Mouse (Mus musculus): ENCODE results near the gene Cxcr5. TPM values are rescaled to one million over a fixed set of nuclear protein-coding genes. Genes with fewer than 3 reads are reported as not detected.
"Not testable (repeated sequence)": the region's sequence is repeated elsewhere in the genome, so short reads cannot be mapped to it uniquely, and the experiment has no call there.

The Cxcr5 gene
- polyA plus RNA-seq, 1 experiment from 2014 or later, result 0.17 TPM

- DNase-seq (ENCODE audit: low spot score), result peak; percentile 80
- ATAC-seq, result peak; percentile 42
- no peak for TF ChIP-seq CTCF (IDR thresholded peaks at IDR 0.05)
- TF ChIP-seq EP300 (IDR thresholded peaks at IDR 0.05), result no peak
- no peaks in the 10 kb centered on the region for H3K36me3 ChIP-seq (ENCODE audit: insufficient read depth, low read length)
- H3K27me3 ChIP-seq (replicated peaks; ENCODE audit: insufficient read depth, low read length), result no peaks in the 10 kb centered on the region
- WGBS, result 35% methylated on average over 3 of the region's 3 CpGs
- no peaks in the 10 kb centered on the region for H3K4me1 ChIP-seq (ENCODE audit: insufficient read depth, low read depth, low read length)
- no peak overlapping the region for H3K9ac ChIP-seq (replicated peaks; ENCODE audit: low read depth)
- no peak overlapping the region for H3K4me3 ChIP-seq (ENCODE audit: low read depth, low read length)
- no peak overlapping the region for H3K27ac ChIP-seq (ENCODE audit: low read length)
- no peaks in the 10 kb centered on the region for H3K9me3 ChIP-seq (ENCODE audit: low read length)
- H3K4me2 ChIP-seq (replicated peaks; ENCODE audit: low read depth, low read length), result no peak overlapping the region
Measured at GRCm38 (mm10) chr9:44581423-44581822, 19.7 kb upstream of the Cxcr5 start.

DNA sequence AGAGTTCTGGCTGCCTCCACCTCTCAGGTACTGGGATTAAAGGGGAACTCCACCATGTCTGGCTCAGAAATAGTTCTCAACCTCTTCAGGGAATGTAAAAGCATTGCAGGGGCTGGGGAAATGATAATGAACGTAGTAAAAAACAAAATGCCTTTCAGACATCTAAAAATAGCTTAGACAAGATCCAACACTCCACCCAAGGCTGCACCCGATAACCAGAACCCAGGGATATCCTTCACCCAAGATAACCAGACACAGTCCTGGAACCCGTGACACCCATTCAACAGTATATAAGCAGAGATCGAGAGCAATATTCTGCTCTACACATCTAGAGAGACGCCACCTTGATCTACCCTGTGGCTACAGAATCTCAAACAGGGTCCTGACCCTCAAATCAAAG is 18.4 kb upstream of the Cxcr5 start:
- Histone ChIP-seq H3K4me3 (ENCODE audit: low read depth, low read length) (no peak overlapping the region), H3K36me3 (ENCODE audit: insufficient read depth, low read length) (no peaks in the 10 kb centered on the region), H3K9me3 (ENCODE audit: low read length) (no peaks in the 10 kb centered on the region), H3K4me1 (ENCODE audit: insufficient read depth, low read depth, low read length) (no peaks in the 10 kb centered on the region), H3K9ac (replicated peaks; ENCODE audit: low read depth) (no peak overlapping the region), H3K27ac (ENCODE audit: low read length) (no peak overlapping the region), H3K4me2 (replicated peaks; ENCODE audit: low read depth, low read length) (no peak overlapping the region), H3K27me3 (replicated peaks; ENCODE audit: insufficient read depth, low read length) (no peaks in the 10 kb centered on the region)
- no peak for TF ChIP-seq CTCF (IDR thresholded peaks at IDR 0.05)
- no peak for TF ChIP-seq EP300 (IDR thresholded peaks at IDR 0.05)
- WGBS, result 83% methylated on average over 5 of the region's 5 CpGs
- ATAC-seq, result no peak
- no peak for DNase-seq (ENCODE audit: low spot score)

- Histone ChIP-seq H3K9ac (replicated peaks; ENCODE audit: low read depth) (no peak overlapping the region), H3K27ac (ENCODE audit: low read length) (0 out of 2 replicates have a peak overlapping the region, but pooled peaks have one; percentile 32), H3K9me3 (ENCODE audit: low read length) (no peaks in the 10 kb centered on the region), H3K27me3 (replicated peaks; ENCODE audit: insufficient read depth, low read length) (no peaks in the 10 kb centered on the region), H3K4me2 (replicated peaks; ENCODE audit: low read depth, low read length) (peak overlapping the region; percentile 33), H3K4me1 (ENCODE audit: insufficient read depth, low read depth, low read length) (no peaks in the 10 kb centered on the region), H3K36me3 (ENCODE audit: insufficient read depth, low read length) (no peaks in the 10 kb centered on the region), H3K4me3 (ENCODE audit: low read depth, low read length) (no peak overlapping the region)
- no peak for TF ChIP-seq EP300 (IDR thresholded peaks at IDR 0.05)
- TF ChIP-seq CTCF (IDR thresholded peaks at IDR 0.05), result 0 out of 2 replicates have a peak, but pooled peaks have one; percentile 4
- peak; percentile 94 for DNase-seq (ENCODE audit: low spot score)
- WGBS, result 19% methylated on average over 6 of the region's 6 CpGs
- ATAC-seq, result peak; percentile 83
Measured at GRCm38 (mm10) chr9:44579392-44579791, 17.7 kb upstream of the Cxcr5 start.

GRCm38 (mm10) chr9:44576046-44576445 is 14.4 kb upstream of the Cxcr5 start:
- H3K27ac ChIP-seq (ENCODE audit: low read length); H3K4me2 ChIP-seq (replicated peaks; ENCODE audit: low read depth, low read length); H3K9me3 ChIP-seq (ENCODE audit: low read length); H3K4me3 ChIP-seq (ENCODE audit: low read depth, low read length); H3K9ac ChIP-seq (replicated peaks; ENCODE audit: low read depth); H3K36me3 ChIP-seq (ENCODE audit: insufficient read depth, low read length); ATAC-seq; H3K4me1 ChIP-seq (ENCODE audit: insufficient read depth, low read depth, low read length); H3K27me3 ChIP-seq (replicated peaks; ENCODE audit: insufficient read depth, low read length); DNase-seq (ENCODE audit: low spot score): not testable (repeated sequence)
- 93% methylated on average over 7 of the region's 7 CpGs for WGBS

GRCm38 (mm10) chr9:44575095-44575494 is 13.4 kb upstream of the Cxcr5 start:
- no peaks in the 10 kb centered on the region for H3K4me1 ChIP-seq (ENCODE audit: insufficient read depth, low read depth, low read length)
- no peak overlapping the region for H3K9ac ChIP-seq (replicated peaks; ENCODE audit: low read depth)
- no peak overlapping the region for H3K27ac ChIP-seq (ENCODE audit: low read length)
- no peak overlapping the region for H3K4me3 ChIP-seq (ENCODE audit: low read depth, low read length)
- H3K27me3 ChIP-seq (replicated peaks; ENCODE audit: insufficient read depth, low read length), result no peaks in the 10 kb centered on the region
- TF ChIP-seq EP300 (IDR thresholded peaks at IDR 0.05) (no peak), CTCF (IDR thresholded peaks at IDR 0.05) (no peak)
- ATAC-seq, result no peak
- H3K9me3 ChIP-seq (ENCODE audit: low read length), result no peaks in the 10 kb centered on the region
- H3K36me3 ChIP-seq (ENCODE audit: insufficient read depth, low read length), result no peaks in the 10 kb centered on the region
- no peak for DNase-seq (ENCODE audit: low spot score)
- WGBS, result 76% methylated on average over 2 of the region's 2 CpGs
- H3K4me2 ChIP-seq (replicated peaks; ENCODE audit: low read depth, low read length), result no peak overlapping the region

DNA sequence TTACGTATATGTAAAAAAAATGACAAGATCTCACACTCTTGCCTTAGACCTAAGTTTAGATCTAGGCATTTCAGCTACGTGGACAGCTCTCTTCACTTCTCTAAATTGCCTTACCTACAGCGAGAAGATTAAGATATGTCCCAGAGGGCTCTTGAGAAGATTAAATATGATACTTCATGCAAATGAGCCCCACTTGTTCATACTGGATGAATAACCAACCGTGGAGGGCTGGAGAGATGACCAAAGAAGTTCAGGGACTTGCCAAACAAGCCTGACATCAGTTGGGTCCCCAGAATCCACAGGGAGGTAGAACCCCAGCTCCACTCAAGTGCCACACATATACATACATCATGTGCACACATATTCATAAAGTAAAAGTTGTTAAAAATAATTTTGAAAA is 11.6 kb upstream of the Cxcr5 start:
- Histone ChIP-seq H3K27me3 (replicated peaks; ENCODE audit: insufficient read depth, low read length) (no peaks in the 10 kb centered on the region), H3K4me1 (ENCODE audit: insufficient read depth, low read depth, low read length) (no peaks in the 10 kb centered on the region), H3K9ac (replicated peaks; ENCODE audit: low read depth) (no peak overlapping the region), H3K27ac (ENCODE audit: low read length) (no peak overlapping the region), H3K36me3 (ENCODE audit: insufficient read depth, low read length) (no peaks in the 10 kb centered on the region), H3K4me2 (replicated peaks; ENCODE audit: low read depth, low read length) (no peak overlapping the region), H3K9me3 (ENCODE audit: low read length) (no peaks in the 10 kb centered on the region), H3K4me3 (ENCODE audit: low read depth, low read length) (no peak overlapping the region)
- no peak for TF ChIP-seq EP300 (IDR thresholded peaks at IDR 0.05)
- no peak for TF ChIP-seq CTCF (IDR thresholded peaks at IDR 0.05)
- WGBS, result 61% methylated on average over 4 of the region's 4 CpGs
- ATAC-seq (no peak), DNase-seq (ENCODE audit: low spot score) (no peak)

DNA sequence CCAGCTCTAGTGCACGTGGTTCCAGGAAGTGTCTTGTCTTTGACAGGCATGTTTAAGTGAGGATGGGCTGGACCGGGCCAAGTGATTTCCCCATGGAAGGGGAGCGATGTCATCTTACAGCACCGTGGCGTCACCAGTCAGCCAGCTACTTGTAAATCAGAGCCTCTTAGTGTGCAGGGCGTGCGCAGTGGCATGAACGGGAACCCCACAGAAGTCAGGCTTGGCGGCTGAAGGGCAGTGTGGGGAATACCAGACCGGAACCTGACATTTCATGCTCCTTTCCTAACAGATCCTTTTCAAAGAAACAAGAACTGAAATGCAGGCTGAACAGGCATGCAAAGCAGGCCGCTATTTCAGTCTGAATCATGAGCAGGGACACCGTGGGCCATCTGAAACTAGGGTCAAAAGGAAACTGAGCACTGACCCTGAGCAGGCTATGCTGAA is 9.3 kb upstream of the Cxcr5 start:
- no peak for ATAC-seq
- H3K27ac ChIP-seq (ENCODE audit: low read length), result no peak overlapping the region
- no peak overlapping the region for H3K4me3 ChIP-seq (ENCODE audit: low read depth, low read length)
- H3K4me2 ChIP-seq (replicated peaks; ENCODE audit: low read depth, low read length), result no peak overlapping the region
- no peaks in the 10 kb centered on the region for H3K4me1 ChIP-seq (ENCODE audit: insufficient read depth, low read depth, low read length)
- TF ChIP-seq CTCF (IDR thresholded peaks at IDR 0.05) (no peak), EP300 (IDR thresholded peaks at IDR 0.05) (no peak)
- WGBS, result 79% methylated on average over 12 of the region's 12 CpGs
- no peaks in the 10 kb centered on the region for H3K9me3 ChIP-seq (ENCODE audit: low read length)
- no peaks in the 10 kb centered on the region for H3K36me3 ChIP-seq (ENCODE audit: insufficient read depth, low read length)
- H3K9ac ChIP-seq (replicated peaks; ENCODE audit: low read depth), result no peak overlapping the region
- DNase-seq (ENCODE audit: low spot score), result no peak
- H3K27me3 ChIP-seq (replicated peaks; ENCODE audit: insufficient read depth, low read length), result no peaks in the 10 kb centered on the region

Measured in lung, postnatal 0 days (tissue).